In genomic region chr7:30973251-30973500, GRCm38 (mm10) we compare ENCODE assay signal across 8 mouse cellular contexts. TPM values are rescaled to one million over a fixed set of nuclear protein-coding genes. Genes with fewer than 3 reads are reported as not detected.
A peak's percentile ranks its signal among the peaks of the same experiment; 100 is the strongest.
DNase-seq lines count a peak whose midpoint lies in the region; ATAC-seq and TF ChIP-seq lines count a peak whose summit lies in the region.

Lsr (minus strand) TSS chr7:30973464.

- H3K9ac ChIP-seq in liver, embryonic 16.5 days (ENCODE audit: low read depth, low read length): peak within 1 kb of the TSS; percentile 36
- peak within 1 kb of the TSS; percentile 71 for H3K9ac ChIP-seq in stomach, postnatal 0 days (ENCODE audit: low read length)

- H3K27ac ChIP-seq in brown adipose tissue, adult 24 weeks (replicated peaks; ENCODE audit: low read depth, low read length): no peak within 1 kb of the TSS
- H3K27ac ChIP-seq in liver, embryonic 16.5 days (ENCODE audit: low read length): peak within 1 kb of the TSS; percentile 76
- H3K27ac ChIP-seq in stomach, postnatal 0 days (replicated peaks): peak within 1 kb of the TSS; percentile 92

- H3K36me3 ChIP-seq in liver, embryonic 16.5 days (ENCODE audit: control insufficient read depth, insufficient read depth): no peaks in the 10 kb centered on the region
- no peaks in the 10 kb centered on the region for H3K36me3 ChIP-seq in stomach, postnatal 0 days (ENCODE audit: control insufficient read depth, insufficient read depth, low read length)

- peak; percentile 82 to 85 for DNase-seq in kidney, postnatal 36 days
- DNase-seq in kidney, adult 9 months: no peak
- no peak for DNase-seq in gonadal fat pad, adult 2 months (ENCODE audit: low read depth)
- DNase-seq in stomach, postnatal 0 days (ENCODE audit: low spot score): no peak
- no peak for DNase-seq in cerebellum, adult 11-12 months
- DNase-seq in c-Kit-positive CD71-positive TER-119-positive erythroid progenitor cells, embryonic 14.5 days (ENCODE audit: low spot score): no peak

- TF ChIP-seq CTCF in stomach, postnatal 0 days (IDR thresholded peaks at IDR 0.05; ENCODE audit: low read depth): no peak

- no peak for TF ChIP-seq EP300 in stomach, postnatal 0 days (optimal IDR thresholded peaks at IDR 0.05)

- peak within 1 kb of the TSS; percentile 77 for H3K4me3 ChIP-seq in brown adipose tissue, adult 24 weeks (ENCODE audit: insufficient read depth, low read depth, low read length)
- H3K4me3 ChIP-seq in liver, embryonic 16.5 days (ENCODE audit: low read depth, low read length): peak within 1 kb of the TSS; percentile 52
- H3K4me3 ChIP-seq in stomach, postnatal 0 days (ENCODE audit: low read depth, low read length): peak within 1 kb of the TSS; percentile 51

- no peaks in the 10 kb centered on the region for H3K9me3 ChIP-seq in liver, embryonic 16.5 days (replicated peaks; ENCODE audit: control insufficient read depth, low read length)
- no peaks in the 10 kb centered on the region for H3K9me3 ChIP-seq in stomach, postnatal 0 days (ENCODE audit: control insufficient read depth, low read length)

- peak within 1 kb of the TSS; percentile 56 for H3K4me2 ChIP-seq in liver, embryonic 16.5 days (ENCODE audit: low read depth, low read length)
- H3K4me2 ChIP-seq in stomach, postnatal 0 days (replicated peaks; ENCODE audit: low read depth): peak within 1 kb of the TSS; percentile 50

- no peaks in the 10 kb centered on the region for H3K4me1 ChIP-seq in brown adipose tissue, adult 24 weeks (ENCODE audit: control insufficient read depth, insufficient read depth, insufficient read length, low read length)
- H3K4me1 ChIP-seq in liver, embryonic 16.5 days (ENCODE audit: control insufficient read depth, low read depth, low read length): peaks cover 2% of the 10 kb centered on the region; the same call in 1 of the 2 replicates
- no peaks in the 10 kb centered on the region for H3K4me1 ChIP-seq in stomach, postnatal 0 days (replicated peaks; ENCODE audit: control insufficient read depth, insufficient read depth)

- ATAC-seq in liver, embryonic 16.5 days (ENCODE audit: low read depth): peak; percentile 84
- ATAC-seq in stomach, postnatal 0 days (ENCODE audit: low FRiP score, low TSS enrichment): no peak

- 2% methylated on average over 16 of the region's 19 CpGs for WGBS in liver, embryonic 16.5 days (ENCODE audit: insufficient replicate concordance)
- WGBS in stomach, postnatal 0 days: 1% methylated on average over 19 of the region's 19 CpGs

- H3K27me3 ChIP-seq in liver, embryonic 16.5 days (ENCODE audit: control insufficient read depth, insufficient read depth, low read depth, low read length): peaks cover 20% of the 10 kb centered on the region
- no peaks in the 10 kb centered on the region for H3K27me3 ChIP-seq in stomach, postnatal 0 days (ENCODE audit: control insufficient read depth, insufficient read depth, low read length)

RNA-seq across cellular contexts. Expression of gene Lsr, which starts in this region (rescaled TPM):
- 1.1 TPM in 1 of 2 replicates, not detected in the other for polyA plus RNA-seq in brown adipose tissue, adult 24 weeks (2012; ENCODE audit: insufficient read depth, insufficient read length, missing spikeins)
- polyA plus RNA-seq in gonadal fat pad, adult 2 months (2012; rRNA removed): 71.1 and 104 TPM in 2 replicates
- polyA plus RNA-seq in liver, embryonic 16.5 days (2015; fragmentation: Nextera tagmentation; extraction: Ambion mirVana): 30.5 and 31.8 TPM in 2 replicates
- polyA plus RNA-seq in stomach, postnatal 0 days (2015; fragmentation: Nextera tagmentation; extraction: Ambion mirVana): 101 and 111 TPM in 2 replicates

Comparison
In these comparisons a context has a peak if more than half of its experiments do, and no peak if none do; other contexts are left out.
1. RNA of gene Lsr (polyA plus RNA-seq): 101 to 111 TPM in stomach, postnatal 0 days, 71.1 to 104 TPM in gonadal fat pad, adult 2 months and 30.5 to 31.8 TPM in liver, embryonic 16.5 days; 1.1 TPM in brown adipose tissue, adult 24 weeks; every median in the first group is over 10 times any median in the second.
2. DNase-seq: peak in kidney, postnatal 36 days (2 of 2); none in kidney, adult 9 months (single experiment), gonadal fat pad, adult 2 months (single experiment), stomach, postnatal 0 days (single experiment), cerebellum, adult 11-12 months (single experiment) and c-Kit-positive CD71-positive TER-119-positive erythroid progenitor cells, embryonic 14.5 days (single experiment).
3. Peak in every context shown above with its lines, with median percentiles within 50 percentile points of each other: H3K4me3 ChIP-seq.